Mouse (Mus musculus) telencephalon, adult 2 months (tissue): ENCODE measurements at regions not wholly inside any gene's neighbourhood (a gene's known extent, or its start where the extent isn't known, plus 50 kb on each side); places are given as distances from the start of the nearest gene placed in this dataset.

Experiments
- DNase-seq: peaks from one replicate; pipeline ENCODE4 v3.0.0-alpha.2; 2011; ENCODE audit warnings: low read depth, low spot score

- peak; percentile 24 for DNase-seq
These were observed 77.9 kb upstream of the Grem2 start for GRCm38 (mm10) chr1:174999265-175000200.

- no peak for DNase-seq
These were observed 70.9 kb upstream of the Grem2 start for GRCm38 (mm10) chr1:174992520-174992919.

DNA sequence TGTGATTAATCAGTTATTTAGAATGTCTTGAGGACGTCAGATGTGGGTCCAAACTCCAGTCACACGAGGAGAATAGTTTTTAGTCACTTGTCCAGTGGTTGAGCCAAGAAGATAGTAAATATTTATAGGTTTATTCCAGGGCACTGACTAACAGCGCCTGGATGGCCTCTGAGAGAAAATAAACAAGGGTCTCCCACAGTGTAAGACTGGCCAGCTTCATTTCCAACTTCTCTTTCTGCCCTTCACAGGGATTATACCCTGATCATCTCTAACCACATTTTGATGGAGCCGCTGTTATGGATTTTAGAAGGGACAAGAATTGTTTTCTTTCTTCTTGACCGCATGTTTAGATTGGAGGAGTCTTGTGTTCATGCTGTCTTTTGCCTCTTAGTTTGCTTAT is 67.0 kb upstream of the Grem2 start:
- DNase-seq: no peak

- DNase-seq: no peak
These were observed 50.3 kb upstream of the Grem2 start for GRCm38 (mm10) chr1:174971895-174972294.
